Mouse (Mus musculus): ENCODE results near the gene Mocs3.

- TF ChIP-seq POLR2A (IDR thresholded peaks at IDR 0.05; ENCODE audit: control insufficient read depth, extremely low read depth, insufficient read depth, low read length, poor library complexity) (no peak), CTCF (IDR thresholded peaks at IDR 0.05; ENCODE audit: borderline replicate concordance, control insufficient read depth, extremely low read depth, insufficient read depth, low read length, poor library complexity) (no peak)
These were observed 1.1 kb upstream of the Mocs3 start for GRCm38 (mm10) chr2:168229116-168230025.
